Mouse (Mus musculus) layer of hippocampus, postnatal 25 days (tissue): Measurements from ENCODE around the gene Sord. TPM values are rescaled to one million over a fixed set of nuclear protein-coding genes. Genes with fewer than 3 reads are reported as not detected.
A peak's percentile ranks its signal among the peaks of the same experiment; 100 is the strongest.

Source experiments
- DNase-seq, 2 experiments: peaks; one replicate each; pipeline ENCODE4 v3.0.0; 2022; ENCODE audit warnings: mixed read lengths in 2 of 2, low spot score in 1 of 2; ENCODE audit errors: extremely low spot score in 1 of 2
- total RNA-seq, 2 experiments: library from RNA; stranded (reverse); gene quantifications; 2 replicates each; pipeline ENCODE4 v1.2.3; 2021

Sord gene
- total RNA-seq, 2 experiments from 2014 or later: 15.9 to 18.5 TPM

- no peak for DNase-seq
These were observed 3.4 kb downstream of the Sord start for GRCm38 (mm10) chr2:122237891-122238470.

GRCm38 (mm10) chr2:122240735-122241134, 6.2 kb downstream of the Sord start:
- DNase-seq: no peak

- DNase-seq: no peak
These were observed 6.7 kb downstream of the Sord start for GRCm38 (mm10) chr2:122241226-122241625.

- DNase-seq: no peak
These were observed 7.4 kb downstream of the Sord start for GRCm38 (mm10) chr2:122241935-122242334.

- peak; percentile 49 to 72 for DNase-seq
These were observed 9.2 kb downstream of the Sord start for GRCm38 (mm10) chr2:122243671-122244131.

- no peak for DNase-seq
These were observed 13.2 kb downstream of the Sord start for GRCm38 (mm10) chr2:122247786-122248185.

GRCm38 (mm10) chr2:122255997-122256396, 21.4 kb downstream of the Sord start:
- DNase-seq: no peak

GRCm38 (mm10) chr2:122260729-122261128, 26.2 kb downstream of the Sord start:
- DNase-seq: no peak

GRCm38 (mm10) chr2:122264690-122265089, 30.1 kb downstream of the Sord start:
- DNase-seq: no peak

- DNase-seq: no peak
These were observed 32.1 kb downstream of the Sord start for GRCm38 (mm10) chr2:122266407-122267193.

GRCm38 (mm10) chr2:122278769-122279168, 44.2 kb downstream of the Sord start:
- DNase-seq: no peak

GRCm38 (mm10) chr2:122284091-122284490, 49.5 kb downstream of the Sord start:
- no peak for DNase-seq

GRCm38 (mm10) chr2:122286137-122286536, 51.6 kb downstream of the Sord start:
- no peak for DNase-seq

GRCm38 (mm10) chr2:122294916-122295315, 60.4 kb downstream of the Sord start:
- DNase-seq: no peak

GRCm38 (mm10) chr2:122297271-122298095, 62.9 kb downstream of the Sord start:
- DNase-seq: no peak

- DNase-seq: no peak
These were observed 63.5 kb downstream of the Sord start, which contains the start of gene Duox2 for GRCm38 (mm10) chr2:122298096-122298499. Gene Duox2, minus strand, starts transcription at chr2:122298449.

GRCm38 (mm10) chr2:122298596-122299490, 64.3 kb downstream of the Sord start, which contains the start of gene Duoxa2:
Gene Duoxa2, plus strand, starts transcription at chr2:122298900.
- no peak for DNase-seq

- DNase-seq: no peak
These were observed 65.5 kb downstream of the Sord start for GRCm38 (mm10) chr2:122299911-122300655.

- DNase-seq: no peak
These were observed 66.1 kb downstream of the Sord start for GRCm38 (mm10) chr2:122300656-122301020.
